Mouse (Mus musculus): ENCODE measurements around the gene Slc25a36.

The Slc25a36 gene

DNA sequence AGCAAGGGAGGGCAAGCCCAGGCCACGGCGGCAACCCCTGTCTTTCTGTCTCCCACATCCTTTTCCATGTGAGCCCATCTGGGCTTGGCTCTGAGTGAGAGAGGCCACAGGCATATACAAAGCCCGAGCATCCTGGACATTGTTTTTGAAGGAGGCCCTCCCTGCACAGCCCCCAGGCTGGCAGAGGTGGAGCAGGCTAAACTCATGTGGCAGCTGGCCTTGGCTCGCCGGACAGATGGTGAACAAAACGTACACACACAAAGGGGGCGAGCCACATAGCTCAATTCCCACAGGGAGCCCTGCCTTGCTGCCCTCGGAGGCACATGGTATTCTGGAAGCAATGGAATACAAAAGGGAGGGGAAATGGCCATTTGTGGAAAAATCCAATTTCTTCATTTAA is 59.8 kb downstream of the Slc25a36 start:
- DNase-seq (ENCODE audit: low read depth in 1 of 2, low spot score in 2 of 2), result no peak

DNA sequence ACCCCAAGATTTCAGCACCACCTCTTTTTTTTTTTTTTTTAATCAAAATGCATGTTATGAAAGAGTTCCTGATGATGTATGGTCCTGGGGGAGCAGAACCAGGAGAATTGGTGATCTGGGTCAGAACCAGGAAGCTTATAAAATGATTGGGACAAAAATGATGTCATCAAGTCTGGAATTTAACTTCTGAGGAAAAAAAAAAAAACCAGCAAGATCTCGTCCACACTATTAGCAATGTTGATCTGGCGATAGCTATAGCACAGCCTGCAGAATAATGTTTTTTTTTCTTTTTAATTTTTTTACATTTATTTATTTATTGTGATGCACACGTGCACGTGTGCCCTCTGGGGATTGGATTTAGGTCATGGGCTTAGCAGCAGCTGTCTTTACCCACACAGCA is 64.7 kb downstream of the Slc25a36 start:
- no peak for DNase-seq (ENCODE audit: low read depth in 1 of 2, low spot score in 2 of 2)

DNA sequence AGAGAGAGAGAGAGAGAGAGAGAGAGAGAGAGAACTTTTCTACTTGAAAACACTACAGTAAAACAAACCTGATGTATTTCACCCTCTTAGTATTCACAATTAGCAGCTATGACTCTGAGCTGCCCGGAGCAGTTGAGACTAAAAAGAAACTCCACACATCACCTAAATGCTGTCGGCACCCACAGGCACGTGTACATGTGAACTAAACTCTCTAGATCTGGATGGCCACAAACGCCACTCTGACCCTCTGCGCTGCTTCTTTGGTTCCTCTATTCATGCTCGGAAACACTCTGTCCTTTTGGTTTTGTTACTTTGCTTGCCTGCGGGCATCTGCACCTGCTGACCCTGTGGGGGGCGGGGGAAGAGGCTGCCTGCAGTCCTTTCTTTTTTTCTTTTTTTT is 69.3 kb downstream of the Slc25a36 start:
- no peak for DNase-seq (ENCODE audit: low read depth in 1 of 2, low spot score in 2 of 2)

DNA sequence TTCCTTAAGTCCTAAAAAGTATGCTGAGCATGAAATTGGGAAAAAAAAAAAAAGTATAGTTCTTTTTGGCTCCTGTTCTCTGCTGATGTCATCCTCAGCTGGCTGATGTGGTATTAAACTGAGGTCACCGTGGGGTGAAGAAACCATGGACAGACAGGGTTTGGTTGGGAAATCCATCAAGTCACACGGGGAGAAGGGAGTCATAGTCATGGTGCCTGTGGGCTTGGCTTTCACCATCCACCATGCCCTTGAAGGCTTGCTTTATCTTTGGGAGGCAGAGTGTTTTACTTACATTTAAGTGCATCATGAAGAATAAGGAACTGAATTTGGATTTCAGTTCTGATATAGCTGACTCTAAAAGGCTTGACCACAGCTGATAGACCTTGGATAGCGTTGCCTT is 72.9 kb downstream of the Slc25a36 start:
- DNase-seq (ENCODE audit: low read depth in 1 of 2, low spot score in 2 of 2), result no peak

DNA sequence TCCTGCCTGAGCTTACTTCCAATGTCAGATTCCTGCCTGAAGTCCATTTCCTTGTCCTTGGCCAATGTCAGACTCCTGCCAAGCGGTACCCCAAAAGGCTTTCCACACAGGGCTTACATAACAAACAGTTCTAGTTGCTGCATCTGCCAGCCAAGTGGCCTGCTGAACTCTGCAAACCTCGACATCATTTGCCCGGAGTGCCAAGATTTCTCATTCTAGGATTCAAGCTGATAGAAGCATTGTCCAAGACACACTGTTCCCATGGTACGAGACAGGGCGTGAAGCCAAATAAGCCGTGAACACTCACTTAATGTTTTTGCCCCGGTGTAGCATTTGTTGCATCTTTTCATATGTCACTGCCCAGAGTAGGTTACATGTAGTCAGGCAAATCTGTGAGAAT is 74.3 kb downstream of the Slc25a36 start:
- DNase-seq (ENCODE audit: low read depth in 1 of 2, low spot score in 2 of 2), result no peak

DNA sequence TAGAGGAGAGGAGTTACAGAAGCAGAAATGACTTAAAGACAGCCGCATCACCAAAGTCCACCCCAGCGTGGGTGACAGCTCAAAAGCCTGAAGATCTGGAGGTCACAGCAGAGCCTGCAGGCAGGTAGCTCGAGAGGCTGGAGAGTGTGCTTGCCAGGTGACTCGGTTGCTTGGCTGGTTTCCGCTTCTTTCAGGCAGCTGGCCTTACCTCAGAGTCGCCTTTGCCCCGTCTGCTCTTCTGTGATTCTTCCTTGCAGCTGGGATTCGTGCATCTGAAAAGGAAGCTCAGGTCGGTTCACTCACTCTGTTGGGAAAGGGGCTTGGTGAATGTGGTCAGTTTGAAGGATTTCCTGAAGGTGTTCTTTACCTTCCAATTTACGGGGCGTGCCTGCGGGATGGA is 83.6 kb downstream of the Slc25a36 start:
- DNase-seq (ENCODE audit: low read depth in 1 of 2, low spot score in 2 of 2), result no peak

DNA sequence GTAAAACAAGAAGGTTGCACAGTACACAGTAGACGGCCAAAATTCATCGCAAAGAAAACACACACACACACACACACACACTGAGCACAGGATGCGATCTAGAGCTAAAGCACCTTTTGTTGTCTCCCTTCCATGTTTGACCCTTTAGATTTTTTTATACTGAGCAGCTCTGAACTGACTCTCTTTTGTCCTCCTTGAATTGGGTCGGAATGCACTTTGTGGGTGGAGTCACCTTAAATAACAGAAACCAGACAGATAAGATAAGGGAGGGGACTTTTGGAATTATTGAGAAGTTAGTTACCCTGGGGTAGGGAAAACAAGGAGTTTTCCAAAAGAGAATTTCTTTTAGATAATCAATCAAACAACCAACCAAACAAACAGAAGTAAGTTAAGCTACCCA is 85.0 kb downstream of the Slc25a36 start:
- no peak for DNase-seq (ENCODE audit: low read depth in 1 of 2, low spot score in 2 of 2)
